Mouse (Mus musculus): ENCODE measurements around the gene Trp53bp2. TPM values are rescaled to one million over a fixed set of nuclear protein-coding genes. Genes with fewer than 3 reads are reported as not detected.

Trp53bp2 gene
- polyA plus RNA-seq, 1 experiment = 23.7 TPM

DNA sequence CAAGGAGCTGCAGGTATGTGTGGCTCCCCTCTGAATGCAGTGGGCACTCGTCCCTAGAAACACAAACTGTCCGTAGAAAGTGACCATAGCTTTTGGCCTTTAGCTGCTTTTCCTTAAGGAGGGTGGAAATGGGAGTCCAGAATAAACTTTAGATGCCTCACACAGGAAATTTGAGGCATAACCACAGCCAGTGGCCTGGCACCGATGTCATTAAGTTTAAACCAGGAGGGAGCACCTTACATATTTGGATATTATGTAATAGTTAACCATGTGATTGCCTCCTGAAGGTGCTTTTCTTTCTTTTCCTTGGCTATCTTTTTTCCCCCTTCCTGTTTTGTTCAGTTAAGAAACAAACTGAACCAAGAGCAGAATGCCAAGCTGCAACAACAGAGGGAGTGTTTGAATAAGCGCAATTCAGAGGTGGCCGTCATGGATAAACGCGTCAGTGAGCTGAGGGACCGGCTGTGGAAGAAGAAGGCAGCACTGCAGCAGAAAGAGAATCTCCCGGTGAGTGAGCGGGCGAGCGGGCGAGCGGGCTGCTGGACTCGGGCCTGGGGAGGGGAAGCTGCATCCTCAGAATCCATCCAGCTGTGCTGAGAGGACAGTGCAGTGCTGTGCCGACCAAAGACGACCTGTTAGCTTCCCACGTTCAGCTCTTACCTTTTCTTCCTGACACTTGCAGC, 33.0 kb downstream of the Trp53bp2 start:
- no peak overlapping the region for H3K27ac ChIP-seq (ENCODE audit: insufficient read depth, low read length)
- H3K4me1 ChIP-seq (ENCODE audit: control insufficient read depth, insufficient read depth, low read length) = no peaks in the 10 kb centered on the region
- peaks cover 19% of the 10 kb centered on the region for H3K36me3 ChIP-seq (ENCODE audit: control insufficient read depth, insufficient read depth, low read length, poor library complexity, severe bottlenecking)
- TF ChIP-seq EP300 (IDR thresholded peaks at IDR 0.05; ENCODE audit: insufficient read depth, low read depth, low read length) = no peak
- no peak for TF ChIP-seq POLR2A (IDR thresholded peaks at IDR 0.05; ENCODE audit: insufficient read depth, low read length)
- TF ChIP-seq CTCF (IDR thresholded peaks at IDR 0.05; ENCODE audit: low read depth, low read length) = no peak
- no peak overlapping the region for H3K9ac ChIP-seq (ENCODE audit: low read depth, poor library complexity, severe bottlenecking)
- no peaks in the 10 kb centered on the region for H3K9me3 ChIP-seq (replicated peaks; ENCODE audit: control insufficient read depth, insufficient read depth, low read length, poor library complexity, severe bottlenecking)
- no peaks in the 10 kb centered on the region for H3K27me3 ChIP-seq (ENCODE audit: control insufficient read depth, insufficient read depth, low read length, poor library complexity, severe bottlenecking)
- H3K4me3 ChIP-seq (ENCODE audit: low read depth, low read length) = no peak overlapping the region

DNA sequence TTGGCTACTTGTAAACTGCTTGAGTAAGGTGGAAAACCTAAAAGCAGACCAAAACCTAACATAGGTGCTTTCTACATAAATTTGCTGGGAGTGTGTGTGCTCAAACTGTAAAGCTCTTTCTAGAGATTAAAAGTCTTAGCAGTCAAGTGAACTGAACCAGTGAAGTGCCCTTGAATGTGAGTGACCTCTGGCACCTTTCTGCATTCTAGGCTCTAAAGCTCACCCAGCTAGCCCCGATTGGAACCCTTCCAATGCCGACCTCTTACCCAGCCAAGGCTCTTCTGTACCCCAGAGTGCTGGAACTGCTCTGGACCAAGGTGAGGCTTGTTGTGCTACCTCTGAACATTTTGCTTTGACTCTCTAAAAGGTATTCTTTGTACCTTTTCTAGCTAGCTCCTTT, 35.1 kb downstream of the Trp53bp2 start:
- Histone ChIP-seq H3K27ac (ENCODE audit: insufficient read depth, low read length) (no peak overlapping the region), H3K36me3 (ENCODE audit: control insufficient read depth, insufficient read depth, low read length, poor library complexity, severe bottlenecking) (peaks cover 26% of the 10 kb centered on the region), H3K4me1 (ENCODE audit: control insufficient read depth, insufficient read depth, low read length) (no peaks in the 10 kb centered on the region), H3K27me3 (ENCODE audit: control insufficient read depth, insufficient read depth, low read length, poor library complexity, severe bottlenecking) (no peaks in the 10 kb centered on the region), H3K9me3 (replicated peaks; ENCODE audit: control insufficient read depth, insufficient read depth, low read length, poor library complexity, severe bottlenecking) (no peaks in the 10 kb centered on the region), H3K4me3 (ENCODE audit: low read depth, low read length) (no peak overlapping the region), H3K9ac (ENCODE audit: low read depth, poor library complexity, severe bottlenecking) (no peak overlapping the region)
- no peak for TF ChIP-seq CTCF (IDR thresholded peaks at IDR 0.05; ENCODE audit: low read depth, low read length)

DNA sequence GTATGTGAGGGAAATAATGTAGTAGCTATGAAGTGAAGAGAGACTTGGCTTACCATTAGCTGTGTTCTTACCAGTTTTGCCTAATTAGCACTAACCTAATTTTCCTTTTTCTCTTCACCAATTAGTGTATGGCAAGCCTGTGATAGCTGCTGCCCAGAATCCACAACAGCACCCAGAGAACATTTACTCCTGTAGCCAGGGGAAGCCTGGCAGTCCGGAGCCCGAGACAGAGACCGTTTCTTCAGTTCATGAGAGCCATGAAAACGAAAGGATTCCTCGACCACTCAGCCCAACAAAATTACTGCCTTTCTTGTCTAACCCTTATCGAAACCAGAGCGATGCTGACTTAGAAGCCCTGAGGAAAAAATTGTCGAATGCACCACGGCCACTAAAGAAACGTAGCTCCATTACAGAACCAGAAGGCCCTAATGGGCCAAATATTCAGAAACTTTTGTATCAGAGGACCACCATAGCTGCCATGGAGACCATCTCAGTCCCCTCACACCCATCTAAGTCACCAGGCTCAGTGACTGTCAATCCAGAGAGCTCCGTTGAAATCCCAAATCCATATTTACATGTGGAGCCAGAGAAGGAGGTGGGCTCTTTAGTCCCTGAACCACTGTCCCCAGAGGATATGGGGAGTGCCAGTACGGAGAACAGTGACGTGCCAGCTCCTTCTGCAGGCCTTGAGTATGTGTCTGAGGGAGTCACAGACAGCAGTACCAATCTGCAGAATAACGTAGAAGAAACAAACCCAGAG, 39.5 kb downstream of the Trp53bp2 start:
- no peak for TF ChIP-seq CTCF (IDR thresholded peaks at IDR 0.05; ENCODE audit: low read depth, low read length)
- TF ChIP-seq POLR2A (IDR thresholded peaks at IDR 0.05; ENCODE audit: insufficient read depth, low read length) = no peak
- TF ChIP-seq EP300 (IDR thresholded peaks at IDR 0.05; ENCODE audit: insufficient read depth, low read depth, low read length) = no peak
- Histone ChIP-seq H3K4me3 (ENCODE audit: low read depth, low read length) (no peak overlapping the region), H3K4me1 (ENCODE audit: control insufficient read depth, insufficient read depth, low read length) (no peaks in the 10 kb centered on the region), H3K27me3 (ENCODE audit: control insufficient read depth, insufficient read depth, low read length, poor library complexity, severe bottlenecking) (no peaks in the 10 kb centered on the region), H3K27ac (ENCODE audit: insufficient read depth, low read length) (no peak overlapping the region), H3K36me3 (ENCODE audit: control insufficient read depth, insufficient read depth, low read length, poor library complexity, severe bottlenecking) (peaks cover 22% of the 10 kb centered on the region), H3K9ac (ENCODE audit: low read depth, poor library complexity, severe bottlenecking) (no peak overlapping the region), H3K9me3 (replicated peaks; ENCODE audit: control insufficient read depth, insufficient read depth, low read length, poor library complexity, severe bottlenecking) (no peaks in the 10 kb centered on the region)

DNA sequence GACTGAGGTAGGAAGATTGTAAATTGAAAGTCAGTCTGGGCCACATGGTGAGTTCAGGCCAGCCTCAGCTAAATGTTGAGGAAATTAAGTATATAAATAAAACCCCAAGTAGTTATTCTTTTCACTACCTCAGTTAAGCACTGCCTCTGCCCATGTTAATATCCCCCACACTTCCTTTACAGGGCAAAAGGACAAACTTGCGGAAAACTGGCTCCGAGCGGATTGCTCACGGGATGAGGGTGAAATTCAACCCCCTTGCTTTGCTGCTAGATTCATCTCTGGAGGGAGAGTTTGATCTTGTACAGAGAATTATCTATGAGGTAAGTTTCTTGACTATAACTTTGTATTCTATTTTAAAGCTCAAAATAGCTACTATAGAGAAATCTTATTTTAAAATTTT, 43.5 kb downstream of the Trp53bp2 start:
- no peaks in the 10 kb centered on the region for H3K4me1 ChIP-seq (ENCODE audit: control insufficient read depth, insufficient read depth, low read length)
- TF ChIP-seq EP300 (IDR thresholded peaks at IDR 0.05; ENCODE audit: insufficient read depth, low read depth, low read length) (no peak), POLR2A (IDR thresholded peaks at IDR 0.05; ENCODE audit: insufficient read depth, low read length) (no peak), CTCF (IDR thresholded peaks at IDR 0.05; ENCODE audit: low read depth, low read length) (no peak)
- H3K4me3 ChIP-seq (ENCODE audit: low read depth, low read length) = no peak overlapping the region
- no peak overlapping the region for H3K9ac ChIP-seq (ENCODE audit: low read depth, poor library complexity, severe bottlenecking)
- peaks cover 24% of the 10 kb centered on the region for H3K36me3 ChIP-seq (ENCODE audit: control insufficient read depth, insufficient read depth, low read length, poor library complexity, severe bottlenecking)
- H3K27ac ChIP-seq (ENCODE audit: insufficient read depth, low read length) = no peak overlapping the region
- H3K9me3 ChIP-seq (replicated peaks; ENCODE audit: control insufficient read depth, insufficient read depth, low read length, poor library complexity, severe bottlenecking) = no peaks in the 10 kb centered on the region
- H3K27me3 ChIP-seq (ENCODE audit: control insufficient read depth, insufficient read depth, low read length, poor library complexity, severe bottlenecking) = no peaks in the 10 kb centered on the region

DNA sequence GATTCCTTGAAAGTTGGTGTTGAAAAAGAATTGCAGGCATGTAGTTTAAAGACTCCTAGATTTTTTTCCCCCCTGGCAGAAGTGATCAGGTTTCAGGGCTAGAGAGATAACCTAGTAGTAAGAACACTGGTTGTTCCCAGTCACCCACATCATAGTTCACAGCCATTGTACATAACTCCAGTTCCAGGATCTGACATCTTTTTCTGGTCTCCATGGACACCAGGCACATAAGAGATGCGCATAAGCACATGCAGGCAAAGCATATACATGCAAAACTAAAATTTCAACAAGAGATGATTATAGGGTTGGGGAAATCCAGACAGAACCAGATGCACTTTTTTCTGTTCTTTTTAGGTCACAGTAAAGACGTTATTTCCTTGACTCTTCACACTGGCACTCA, 46.1 kb downstream of the Trp53bp2 start:
- TF ChIP-seq EP300 (IDR thresholded peaks at IDR 0.05; ENCODE audit: insufficient read depth, low read depth, low read length) (no peak), CTCF (IDR thresholded peaks at IDR 0.05; ENCODE audit: low read depth, low read length) (no peak), POLR2A (IDR thresholded peaks at IDR 0.05; ENCODE audit: insufficient read depth, low read length) (no peak)
- no peak overlapping the region for H3K27ac ChIP-seq (ENCODE audit: insufficient read depth, low read length)
- peaks cover 12% of the 10 kb centered on the region; the same call in 1 of the 2 replicates for H3K36me3 ChIP-seq (ENCODE audit: control insufficient read depth, insufficient read depth, low read length, poor library complexity, severe bottlenecking)
- H3K27me3 ChIP-seq (ENCODE audit: control insufficient read depth, insufficient read depth, low read length, poor library complexity, severe bottlenecking) = no peaks in the 10 kb centered on the region
- no peaks in the 10 kb centered on the region for H3K9me3 ChIP-seq (replicated peaks; ENCODE audit: control insufficient read depth, insufficient read depth, low read length, poor library complexity, severe bottlenecking)
- H3K4me1 ChIP-seq (ENCODE audit: control insufficient read depth, insufficient read depth, low read length) = no peaks in the 10 kb centered on the region
- no peak overlapping the region for H3K4me3 ChIP-seq (ENCODE audit: low read depth, low read length)
- H3K9ac ChIP-seq (ENCODE audit: low read depth, poor library complexity, severe bottlenecking) = no peak overlapping the region

DNA sequence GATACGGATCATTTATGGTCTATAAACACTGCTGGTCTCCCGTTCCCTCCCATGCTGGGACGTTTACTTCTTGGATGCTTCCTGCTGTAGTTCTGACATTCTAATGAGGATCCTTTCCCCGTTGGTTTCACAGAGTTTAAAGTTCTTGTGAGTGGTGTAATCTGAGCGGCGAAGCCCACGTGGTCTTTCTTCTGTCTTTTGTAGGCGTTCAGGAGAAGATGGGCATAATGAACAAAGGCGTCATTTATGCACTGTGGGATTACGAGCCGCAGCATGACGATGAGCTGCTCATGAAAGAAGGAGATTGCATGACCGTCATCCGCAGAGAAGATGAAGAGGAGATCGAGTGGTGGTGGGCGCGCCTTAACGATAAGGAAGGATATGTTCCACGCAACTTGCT, 49.6 kb downstream of the Trp53bp2 start:
- Histone ChIP-seq H3K9ac (ENCODE audit: low read depth, poor library complexity, severe bottlenecking) (no peak overlapping the region), H3K4me1 (ENCODE audit: control insufficient read depth, insufficient read depth, low read length) (no peaks in the 10 kb centered on the region), H3K27ac (ENCODE audit: insufficient read depth, low read length) (no peak overlapping the region), H3K36me3 (ENCODE audit: control insufficient read depth, insufficient read depth, low read length, poor library complexity, severe bottlenecking) (peaks cover 12% of the 10 kb centered on the region; the same call in 1 of the 2 replicates), H3K4me3 (ENCODE audit: low read depth, low read length) (no peak overlapping the region), H3K27me3 (ENCODE audit: control insufficient read depth, insufficient read depth, low read length, poor library complexity, severe bottlenecking) (no peaks in the 10 kb centered on the region), H3K9me3 (replicated peaks; ENCODE audit: control insufficient read depth, insufficient read depth, low read length, poor library complexity, severe bottlenecking) (no peaks in the 10 kb centered on the region)
- TF ChIP-seq CTCF (IDR thresholded peaks at IDR 0.05; ENCODE audit: low read depth, low read length) (no peak), EP300 (IDR thresholded peaks at IDR 0.05; ENCODE audit: insufficient read depth, low read depth, low read length) (no peak), POLR2A (IDR thresholded peaks at IDR 0.05; ENCODE audit: insufficient read depth, low read length) (no peak)
